Mouse (Mus musculus): ENCODE data around the gene Irak3.

Gene Irak3

GRCm38 (mm10) chr10:120208015-120208414, 6.1 kb upstream of the Irak3 start:
- in situ Hi-C loops (cut with MboI, MseI): loop anchor here (5.0 to 25.0 kb wide), 5 partner anchors 971 to 1829 kb away; partner anchors contain the start of genes BC048403 (in 1 of the 2), Cand1 (in 1 of the 2) and Srgap1 (in 1 of the 2)

- in situ Hi-C loops (cut with MboI, MseI): loop anchor here (5.0 to 25.0 kb wide), 7 partner anchors 92 to 1833 kb away; partner anchors contain the start of genes Helb (in 2 of the 2), BC048403 (in 1 of the 2), Cand1 (in 1 of the 2) and Srgap1 (in 1 of the 2)
These were observed 2.8 kb upstream of the Irak3 start for GRCm38 (mm10) chr10:120204591-120205210.

GRCm38 (mm10) chr10:120202467-120203250, 729 bp upstream of the Irak3 start:
- in situ Hi-C loops (cut with MboI, MseI): loop anchor here (5.0 to 25.0 kb wide), 6 partner anchors 90 to 1835 kb away; partner anchors contain the start of genes Helb (in 2 of the 2), BC048403 (in 1 of the 2), Cand1 (in 1 of the 2) and Srgap1 (in 1 of the 2)

GRCm38 (mm10) chr10:120201131-120201921, 604 bp downstream of the Irak3 start, which contains the start of gene Tmbim4:
Gene Tmbim4, plus strand, starts transcription at chr10:120201590.
- in situ Hi-C loops (cut with MboI, MseI): loop anchor here (5.0 to 25.0 kb wide), 6 partner anchors 89 to 1836 kb away; partner anchors contain the start of genes Helb (in 2 of the 2), BC048403 (in 1 of the 2), Cand1 (in 1 of the 2) and Srgap1 (in 1 of the 2)

GRCm38 (mm10) chr10:120197061-120197835, 4.7 kb downstream of the Irak3 start:
- in situ Hi-C loops (cut with MboI, MseI): no loop called here

GRCm38 (mm10) chr10:120193255-120193654, 8.7 kb downstream of the Irak3 start:
- in situ Hi-C loops (cut with MboI, MseI): no loop called here

GRCm38 (mm10) chr10:120192278-120192677, 9.7 kb downstream of the Irak3 start:
- in situ Hi-C loops (cut with MboI, MseI): no loop called here

GRCm38 (mm10) chr10:120191165-120191564, 10.8 kb downstream of the Irak3 start:
- in situ Hi-C loops (cut with MboI, MseI): no loop called here

- in situ Hi-C loops (cut with MboI, MseI): no loop called here
These were observed 12.1 kb downstream of the Irak3 start for GRCm38 (mm10) chr10:120189782-120190181.

GRCm38 (mm10) chr10:120189276-120189675, 12.7 kb downstream of the Irak3 start:
- in situ Hi-C loops (cut with MboI, MseI): no loop called here

GRCm38 (mm10) chr10:120188513-120188912, 13.4 kb downstream of the Irak3 start:
- in situ Hi-C loops (cut with MboI, MseI): no loop called here

- in situ Hi-C loops (cut with MboI, MseI): no loop called here
These were observed 18.6 kb downstream of the Irak3 start for GRCm38 (mm10) chr10:120183342-120183741.

GRCm38 (mm10) chr10:120182887-120183286, 19.0 kb downstream of the Irak3 start:
- in situ Hi-C loops (cut with MboI, MseI): no loop called here

GRCm38 (mm10) chr10:120174192-120174705, 27.7 kb downstream of the Irak3 start:
- in situ Hi-C loops (cut with MboI, MseI): no loop called here

GRCm38 (mm10) chr10:120171340-120171739, 30.6 kb downstream of the Irak3 start:
- in situ Hi-C loops (cut with MboI, MseI): no loop called here

GRCm38 (mm10) chr10:120170277-120170676, 31.7 kb downstream of the Irak3 start:
- in situ Hi-C loops (cut with MboI, MseI): no loop called here

- in situ Hi-C loops (cut with MboI, MseI): no loop called here
These were observed 32.1 kb downstream of the Irak3 start for GRCm38 (mm10) chr10:120169841-120170240.

- in situ Hi-C loops (cut with MboI, MseI): no loop called here
These were observed 32.9 kb downstream of the Irak3 start for GRCm38 (mm10) chr10:120169064-120169463.

GRCm38 (mm10) chr10:120168070-120168469, 33.9 kb downstream of the Irak3 start:
- in situ Hi-C loops (cut with MboI, MseI): no loop called here

- in situ Hi-C loops (cut with MboI, MseI): no loop called here
These were observed 36.0 kb downstream of the Irak3 start for GRCm38 (mm10) chr10:120165793-120166503.

All from T-helper 17 cell (primary cell).